Mouse (Mus musculus) frontal cortex, postnatal 25 days (tissue): Measurements from ENCODE around the gene Cby3.

Experiments
- DNase-seq, 2 experiments: peaks; one replicate each; pipeline ENCODE4 v3.0.0; 2022; ENCODE audit warnings: low spot score in 2 of 2

Gene Cby3

GRCm38 (mm10) chr11:50389011-50389410 lies 34.7 kb downstream of the Cby3 start:
- no peak for DNase-seq

DNA sequence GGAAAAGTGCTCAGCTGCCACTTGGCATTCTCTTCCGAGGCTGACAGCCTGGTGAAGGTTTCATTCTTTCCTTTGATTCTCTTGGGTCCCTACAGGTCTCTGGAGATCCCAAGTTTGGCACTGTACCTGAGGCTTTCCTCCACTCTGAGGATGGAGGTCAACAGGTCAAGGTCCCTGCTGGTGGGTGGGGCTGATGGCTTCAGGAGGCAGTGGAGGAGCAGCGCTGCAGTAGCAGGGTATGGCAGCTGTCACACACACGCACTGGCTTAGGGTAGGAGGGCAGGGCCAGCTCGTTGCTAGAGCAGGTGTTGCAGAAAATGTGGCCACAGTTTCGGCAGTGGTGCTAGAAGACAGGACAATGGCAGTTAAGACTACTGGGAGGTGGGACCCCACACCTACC lies 35.4 kb downstream of the Cby3 start:
- DNase-seq: no peak

DNA sequence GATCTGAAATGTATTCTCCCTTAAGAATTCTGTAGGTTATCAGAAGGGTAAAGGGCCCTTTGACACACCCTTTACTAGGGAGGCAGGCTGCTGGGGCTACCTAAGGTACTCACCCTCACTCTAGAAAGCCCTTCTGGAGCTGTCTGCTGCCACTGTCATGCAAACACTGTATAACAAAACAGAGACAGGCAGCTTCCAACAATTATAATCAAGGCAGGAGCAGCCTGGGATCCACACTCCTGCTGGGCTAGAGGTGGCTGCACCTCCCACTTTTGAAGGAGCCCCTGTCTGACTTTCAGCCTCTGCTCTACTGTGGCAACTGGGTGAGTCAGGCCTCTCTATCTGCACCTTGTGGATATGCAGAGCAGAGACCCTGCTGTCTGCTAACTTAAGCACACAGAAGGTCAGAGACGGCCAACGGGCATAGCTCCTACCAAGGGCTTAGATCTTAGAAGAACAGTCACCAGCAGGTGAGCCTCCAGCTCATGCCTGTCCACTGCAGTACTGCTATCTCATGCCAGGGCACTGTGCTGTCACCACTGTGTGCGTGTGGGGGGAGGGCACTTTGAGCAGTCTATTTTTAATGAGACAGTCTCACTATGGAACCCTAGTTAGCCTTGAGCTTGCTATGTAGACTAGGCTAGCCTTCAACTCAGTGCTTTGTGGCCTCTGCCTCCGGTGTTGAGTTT lies 37.2 kb downstream of the Cby3 start:
- no peak for DNase-seq

GRCm38 (mm10) chr11:50393306-50393705 lies 39.0 kb downstream of the Cby3 start:
- DNase-seq: no peak

- DNase-seq: no peak
These were observed 40.5 kb downstream of the Cby3 start for GRCm38 (mm10) chr11:50394731-50395130.

GRCm38 (mm10) chr11:50396766-50397307 lies 42.6 kb downstream of the Cby3 start:
- no peak for DNase-seq

GRCm38 (mm10) chr11:50397316-50397715 lies 43.1 kb downstream of the Cby3 start:
- DNase-seq: no peak

DNA sequence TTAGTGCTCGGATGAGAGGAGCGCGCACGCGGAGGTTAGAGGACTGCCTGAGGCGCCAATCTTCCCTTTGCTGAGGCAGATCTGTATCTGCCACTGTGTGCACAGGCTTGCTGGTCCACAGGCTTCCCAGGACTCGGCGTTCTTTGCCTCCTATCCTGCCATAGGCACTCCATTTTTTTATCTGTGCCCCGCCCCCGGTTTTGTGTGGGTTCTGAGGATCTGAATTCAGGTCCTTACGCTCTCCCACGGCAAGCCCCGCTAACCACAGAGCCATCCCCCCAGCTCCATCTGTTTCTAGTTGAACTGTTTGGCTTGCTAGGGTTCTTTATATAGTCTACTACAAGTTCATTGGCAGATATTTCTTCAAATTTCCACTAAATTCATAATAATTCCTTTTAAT lies 44.5 kb downstream of the Cby3 start:
- no peak for DNase-seq

GRCm38 (mm10) chr11:50402481-50402880 lies 48.2 kb downstream of the Cby3 start:
- no peak for DNase-seq

DNA sequence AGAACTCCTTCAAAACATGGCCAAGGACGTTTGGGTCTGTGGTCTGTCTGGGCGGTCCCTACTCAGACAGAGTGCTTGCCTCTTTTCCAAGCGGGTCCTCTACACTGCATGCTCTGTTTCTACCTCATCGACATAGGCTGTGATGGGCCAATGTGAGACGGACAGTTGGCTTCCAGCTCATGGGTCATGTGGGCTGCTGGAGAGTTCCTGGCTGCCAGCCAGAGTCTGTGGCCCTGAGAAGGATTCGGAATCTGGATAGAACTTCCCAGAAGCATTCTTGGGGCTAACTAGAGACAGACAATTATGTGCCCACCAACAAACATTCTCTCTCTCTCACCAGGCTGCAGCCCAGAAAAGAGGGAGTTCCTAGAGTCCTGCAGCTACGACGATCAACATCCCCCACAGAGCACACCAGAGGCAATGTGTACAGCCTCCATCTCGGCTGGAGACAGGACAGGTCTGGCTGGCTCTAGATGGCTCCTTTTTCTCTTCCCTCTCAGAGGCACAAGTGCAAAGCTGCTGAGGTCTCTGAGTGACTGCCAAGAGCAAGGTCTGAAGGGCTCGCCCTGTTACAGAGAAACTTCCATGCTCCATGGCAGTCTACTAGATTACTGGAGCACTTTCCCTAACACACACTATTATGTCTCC lies 49.2 kb downstream of the Cby3 start:
- DNase-seq: no peak

- DNase-seq: no peak
These were observed 53.0 kb downstream of the Cby3 start for GRCm38 (mm10) chr11:50407235-50407634.
